Mouse (Mus musculus): Measurements from ENCODE around the gene Ppp1r14c. TPM values are rescaled to one million over a fixed set of nuclear protein-coding genes. Genes with fewer than 3 reads are reported as not detected.

Gene Ppp1r14c
- 46.0 and 62.9 TPM in 2 replicates for polyA plus RNA-seq (2014; fragmentation: Nextera tagmentation; extraction: Ambion mirVana)

- DNase-seq (ENCODE audit: low spot score) (peak; percentile 56), ATAC-seq (peak; percentile 89)
- Histone ChIP-seq H3K36me3 (ENCODE audit: control insufficient read depth, insufficient read depth, low read length) (no peaks in the 10 kb centered on the region), H3K9me3 (replicated peaks; ENCODE audit: control insufficient read depth, low read length) (no peaks in the 10 kb centered on the region), H3K4me3 (ENCODE audit: low read depth, low read length) (peak within 1 kb of the TSS; percentile 57), H3K4me1 (ENCODE audit: control insufficient read depth, insufficient read depth, low read length) (no peaks in the 10 kb centered on the region), H3K4me2 (ENCODE audit: low read length) (peak within 1 kb of the TSS; percentile 83), H3K27ac (ENCODE audit: low read depth, low read length) (peak within 1 kb of the TSS; percentile 59), H3K27me3 (replicated peaks; ENCODE audit: control insufficient read depth, insufficient read depth, low read length) (no peaks in the 10 kb centered on the region), H3K9ac (ENCODE audit: low read length) (peak within 1 kb of the TSS; percentile 68)
- under 1% methylated on average over 64 of the region's 74 CpGs for WGBS
These were observed at the start of gene Ppp1r14c for GRCm38 (mm10) chr10:3366036-3366869. TSS of gene Ppp1r14c (plus strand) at chr10:3366057.

- H3K27ac ChIP-seq (ENCODE audit: low read depth, low read length) = no peak overlapping the region
- no peaks in the 10 kb centered on the region for H3K36me3 ChIP-seq (ENCODE audit: control insufficient read depth, insufficient read depth, low read length)
- DNase-seq (ENCODE audit: low spot score) (no peak), ATAC-seq (no peak)
- 79% methylated on average over 2 of the region's 2 CpGs for WGBS
- H3K4me3 ChIP-seq (ENCODE audit: low read depth, low read length) = no peak overlapping the region
- H3K4me2 ChIP-seq (ENCODE audit: low read length) = no peak overlapping the region
- H3K27me3 ChIP-seq (replicated peaks; ENCODE audit: control insufficient read depth, insufficient read depth, low read length) = no peaks in the 10 kb centered on the region
- H3K9ac ChIP-seq (ENCODE audit: low read length) = no peak overlapping the region
- no peaks in the 10 kb centered on the region for H3K4me1 ChIP-seq (ENCODE audit: control insufficient read depth, insufficient read depth, low read length)
- peaks cover 4% of the 10 kb centered on the region; the same call in 1 of the 2 replicates for H3K9me3 ChIP-seq (replicated peaks; ENCODE audit: control insufficient read depth, low read length)
These were observed 44.5 kb upstream of the Ppp1r14c start for GRCm38 (mm10) chr10:3321406-3321805.

DNA sequence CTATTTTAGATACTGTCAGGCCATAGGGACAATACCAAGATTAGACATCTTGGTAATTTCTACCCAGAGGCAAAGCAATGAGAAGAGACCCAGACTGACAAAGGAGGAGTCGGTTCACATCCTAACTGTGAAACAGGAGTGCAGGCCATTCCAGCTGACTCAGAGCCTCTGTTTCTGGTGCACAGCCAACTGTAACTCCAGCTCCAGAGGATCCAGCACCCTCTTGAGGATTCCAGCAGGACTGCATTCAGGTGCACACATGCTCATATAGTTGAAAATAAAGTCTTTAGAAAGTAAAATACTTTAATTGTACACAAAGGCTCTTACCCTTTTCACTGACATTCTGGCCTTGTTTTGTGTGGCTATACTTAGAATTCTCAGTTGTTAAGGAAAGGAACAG is 40.4 kb upstream of the Ppp1r14c start:
- H3K36me3 ChIP-seq (ENCODE audit: control insufficient read depth, insufficient read depth, low read length) = no peaks in the 10 kb centered on the region
- no peak overlapping the region for H3K4me3 ChIP-seq (ENCODE audit: low read depth, low read length)
- 91% methylated on average over 1 of the region's 1 CpGs for WGBS
- H3K27ac ChIP-seq (ENCODE audit: low read depth, low read length) = no peak overlapping the region
- ATAC-seq = no peak
- no peak for DNase-seq (ENCODE audit: low spot score)
- H3K9me3 ChIP-seq (replicated peaks; ENCODE audit: control insufficient read depth, low read length) = peaks cover 4% of the 10 kb centered on the region; the same call in 1 of the 2 replicates
- H3K27me3 ChIP-seq (replicated peaks; ENCODE audit: control insufficient read depth, insufficient read depth, low read length) = no peaks in the 10 kb centered on the region
- H3K9ac ChIP-seq (ENCODE audit: low read length) = no peak overlapping the region
- no peak overlapping the region for H3K4me2 ChIP-seq (ENCODE audit: low read length)
- no peaks in the 10 kb centered on the region for H3K4me1 ChIP-seq (ENCODE audit: control insufficient read depth, insufficient read depth, low read length)

DNA sequence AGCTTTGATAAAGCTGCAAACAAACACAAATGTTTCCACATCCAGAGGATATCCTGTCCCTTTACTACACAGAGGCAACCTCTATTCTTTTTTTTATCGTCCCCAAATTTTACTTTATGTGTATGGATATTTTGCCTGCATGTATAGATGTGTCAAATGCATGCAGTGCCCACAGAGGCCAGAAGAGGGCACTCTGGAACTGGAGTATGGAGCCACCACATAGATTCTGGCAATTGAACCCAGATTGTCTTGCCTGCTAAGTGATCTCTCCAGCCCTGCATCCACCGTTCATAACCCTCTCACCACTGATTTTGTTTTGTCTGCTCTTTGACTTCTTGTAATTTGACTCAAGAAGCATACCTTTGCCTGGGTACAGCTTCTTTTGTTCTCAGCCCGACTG is 33.0 kb upstream of the Ppp1r14c start:
- Histone ChIP-seq H3K4me3 (ENCODE audit: low read depth, low read length) (no peak overlapping the region), H3K27me3 (replicated peaks; ENCODE audit: control insufficient read depth, insufficient read depth, low read length) (no peaks in the 10 kb centered on the region), H3K4me1 (ENCODE audit: control insufficient read depth, insufficient read depth, low read length) (no peaks in the 10 kb centered on the region), H3K36me3 (ENCODE audit: control insufficient read depth, insufficient read depth, low read length) (no peaks in the 10 kb centered on the region), H3K4me2 (ENCODE audit: low read length) (no peak overlapping the region), H3K9me3 (replicated peaks; ENCODE audit: control insufficient read depth, low read length) (no peaks in the 10 kb centered on the region), H3K27ac (ENCODE audit: low read depth, low read length) (no peak overlapping the region), H3K9ac (ENCODE audit: low read length) (no peak overlapping the region)
- WGBS = 34% methylated on average over 3 of the region's 3 CpGs
- ATAC-seq = peak; percentile 73; the same call in 1 of the 2 replicates
- DNase-seq (ENCODE audit: low spot score) = peak; percentile 87

DNA sequence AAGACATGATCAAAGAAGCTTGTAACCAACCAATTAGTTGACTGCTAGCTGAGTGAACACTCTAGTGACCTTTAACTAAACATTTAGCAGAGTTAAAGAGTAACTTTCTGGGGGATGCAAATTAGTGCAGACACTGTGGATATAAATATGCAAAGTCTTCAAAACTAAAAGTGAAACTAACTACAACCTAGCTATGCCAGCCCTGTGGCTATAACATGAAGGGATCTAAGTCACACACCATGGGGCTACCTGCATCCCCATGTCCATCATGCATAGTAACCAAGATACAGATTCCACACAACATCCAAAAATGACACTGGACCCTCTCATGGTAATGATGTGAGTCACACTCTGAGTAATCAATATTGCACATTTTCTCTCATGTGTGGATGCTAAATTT is 31.3 kb upstream of the Ppp1r14c start:
- H3K9ac ChIP-seq (ENCODE audit: low read length) = no peak overlapping the region
- no peaks in the 10 kb centered on the region for H3K4me1 ChIP-seq (ENCODE audit: control insufficient read depth, insufficient read depth, low read length)
- ATAC-seq (no peak), DNase-seq (ENCODE audit: low spot score) (no peak)
- no peak overlapping the region for H3K27ac ChIP-seq (ENCODE audit: low read depth, low read length)
- no peak overlapping the region for H3K4me3 ChIP-seq (ENCODE audit: low read depth, low read length)
- no peaks in the 10 kb centered on the region for H3K27me3 ChIP-seq (replicated peaks; ENCODE audit: control insufficient read depth, insufficient read depth, low read length)
- H3K4me2 ChIP-seq (ENCODE audit: low read length) = no peak overlapping the region
- no peaks in the 10 kb centered on the region for H3K9me3 ChIP-seq (replicated peaks; ENCODE audit: control insufficient read depth, low read length)
- H3K36me3 ChIP-seq (ENCODE audit: control insufficient read depth, insufficient read depth, low read length) = no peaks in the 10 kb centered on the region

DNA sequence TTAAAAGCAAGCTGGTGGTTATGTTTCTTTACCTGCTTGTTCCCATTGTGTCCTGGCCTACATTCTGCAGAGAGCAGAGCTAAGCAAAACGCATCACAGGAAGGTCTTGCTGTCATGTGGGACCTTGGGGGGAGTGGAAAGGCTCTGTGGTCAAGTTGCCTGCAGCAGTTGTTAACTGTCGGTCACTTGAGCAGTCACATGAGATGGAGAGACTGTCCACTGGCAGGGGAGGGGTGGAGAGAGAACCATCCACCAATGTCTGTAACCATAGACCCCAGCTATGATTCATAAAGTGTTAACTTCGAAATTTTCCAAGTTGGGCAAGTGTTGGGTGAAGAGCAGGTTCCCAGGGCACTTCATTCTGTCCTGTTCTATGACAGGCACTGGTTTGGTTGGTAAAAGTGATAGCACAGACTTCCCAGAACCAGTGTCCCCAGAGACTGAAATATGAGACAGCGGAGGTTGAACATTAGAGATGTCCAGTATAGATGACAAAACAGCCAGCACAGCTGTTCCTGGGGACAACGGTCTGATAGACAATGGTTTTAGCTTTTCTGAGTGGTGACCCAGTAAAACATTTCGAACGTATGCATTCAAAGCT is 29.0 kb upstream of the Ppp1r14c start:
- 77% methylated on average over 7 of the region's 7 CpGs for WGBS
- no peaks in the 10 kb centered on the region for H3K9me3 ChIP-seq (replicated peaks; ENCODE audit: control insufficient read depth, low read length)
- H3K4me1 ChIP-seq (ENCODE audit: control insufficient read depth, insufficient read depth, low read length) = no peaks in the 10 kb centered on the region
- no peak overlapping the region for H3K4me3 ChIP-seq (ENCODE audit: low read depth, low read length)
- no peak overlapping the region for H3K27ac ChIP-seq (ENCODE audit: low read depth, low read length)
- H3K4me2 ChIP-seq (ENCODE audit: low read length) = no peak overlapping the region
- DNase-seq (ENCODE audit: low spot score) (no peak), ATAC-seq (no peak)
- H3K36me3 ChIP-seq (ENCODE audit: control insufficient read depth, insufficient read depth, low read length) = no peaks in the 10 kb centered on the region
- H3K27me3 ChIP-seq (replicated peaks; ENCODE audit: control insufficient read depth, insufficient read depth, low read length) = no peaks in the 10 kb centered on the region
- H3K9ac ChIP-seq (ENCODE audit: low read length) = no peak overlapping the region

DNA sequence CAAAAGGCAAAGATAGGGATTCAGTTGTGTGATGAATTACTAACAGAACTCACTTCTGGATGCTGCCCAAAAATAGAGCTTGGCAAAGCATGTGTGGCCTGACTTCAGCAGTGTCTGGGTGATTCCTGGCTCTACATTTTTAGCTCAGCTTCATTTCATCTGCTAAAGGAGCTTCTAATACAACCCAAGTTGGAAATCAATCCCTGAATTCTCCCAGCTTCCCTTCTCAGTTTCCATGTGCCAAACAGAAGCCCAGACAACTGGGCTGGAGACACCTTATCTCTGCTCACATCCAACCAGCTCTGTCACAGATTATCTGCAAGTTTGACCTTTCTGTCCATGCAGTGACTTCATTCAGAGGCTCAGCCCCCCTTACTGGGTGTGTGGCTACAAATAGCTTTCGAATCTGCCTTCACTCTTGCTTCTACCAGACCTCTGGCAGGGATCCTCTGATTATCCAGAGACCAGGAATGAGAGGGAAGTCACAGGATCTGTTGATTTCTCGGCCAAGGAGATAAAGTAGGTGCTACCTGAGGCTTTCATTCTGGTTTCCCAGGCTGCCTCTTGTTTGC is 28.4 kb upstream of the Ppp1r14c start:
- H3K4me2 ChIP-seq (ENCODE audit: low read length) = no peak overlapping the region
- H3K9ac ChIP-seq (ENCODE audit: low read length) = no peak overlapping the region
- ATAC-seq (no peak), DNase-seq (ENCODE audit: low spot score) (peak; percentile 4)
- H3K36me3 ChIP-seq (ENCODE audit: control insufficient read depth, insufficient read depth, low read length) = no peaks in the 10 kb centered on the region
- 52% methylated on average over 2 of the region's 2 CpGs for WGBS
- no peaks in the 10 kb centered on the region for H3K9me3 ChIP-seq (replicated peaks; ENCODE audit: control insufficient read depth, low read length)
- H3K27me3 ChIP-seq (replicated peaks; ENCODE audit: control insufficient read depth, insufficient read depth, low read length) = no peaks in the 10 kb centered on the region
- H3K4me3 ChIP-seq (ENCODE audit: low read depth, low read length) = no peak overlapping the region
- H3K27ac ChIP-seq (ENCODE audit: low read depth, low read length) = no peak overlapping the region
- no peaks in the 10 kb centered on the region for H3K4me1 ChIP-seq (ENCODE audit: control insufficient read depth, insufficient read depth, low read length)

DNA sequence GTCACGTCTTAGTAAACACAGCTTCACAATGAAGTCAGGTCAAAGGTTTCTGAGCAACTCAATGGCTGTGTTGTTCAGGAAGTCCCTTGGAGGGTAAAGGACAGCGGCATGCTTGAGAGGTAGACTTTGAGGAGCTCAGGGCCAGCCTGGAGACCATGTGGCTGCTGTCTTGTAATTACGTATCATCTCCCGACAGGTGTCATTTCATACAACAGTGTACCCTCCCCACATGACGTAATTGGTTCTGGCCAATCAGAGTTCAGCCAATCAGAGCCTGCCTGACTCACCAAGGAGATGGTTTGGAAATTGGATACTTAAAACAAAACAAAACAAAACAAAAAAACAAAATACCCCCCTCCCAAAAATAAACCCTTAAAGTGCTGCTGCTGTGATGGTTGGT is 20.2 kb upstream of the Ppp1r14c start:
- Histone ChIP-seq H3K4me3 (ENCODE audit: low read depth, low read length) (no peak overlapping the region), H3K4me1 (ENCODE audit: control insufficient read depth, insufficient read depth, low read length) (no peaks in the 10 kb centered on the region), H3K27me3 (replicated peaks; ENCODE audit: control insufficient read depth, insufficient read depth, low read length) (no peaks in the 10 kb centered on the region), H3K36me3 (ENCODE audit: control insufficient read depth, insufficient read depth, low read length) (no peaks in the 10 kb centered on the region), H3K9me3 (replicated peaks; ENCODE audit: control insufficient read depth, low read length) (no peaks in the 10 kb centered on the region), H3K4me2 (ENCODE audit: low read length) (no peak overlapping the region), H3K27ac (ENCODE audit: low read depth, low read length) (no peak overlapping the region), H3K9ac (ENCODE audit: low read length) (no peak overlapping the region)
- no peak for DNase-seq (ENCODE audit: low spot score)
- ATAC-seq = no peak
- WGBS = 69% methylated on average over 5 of the region's 5 CpGs

GRCm38 (mm10) chr10:3359531-3359930 is 6.3 kb upstream of the Ppp1r14c start:
- no peak overlapping the region for H3K4me3 ChIP-seq (ENCODE audit: low read depth, low read length)
- no peaks in the 10 kb centered on the region for H3K4me1 ChIP-seq (ENCODE audit: control insufficient read depth, insufficient read depth, low read length)
- H3K9me3 ChIP-seq (replicated peaks; ENCODE audit: control insufficient read depth, low read length) = no peaks in the 10 kb centered on the region
- DNase-seq (ENCODE audit: low spot score) (no peak), ATAC-seq (no peak)
- no peaks in the 10 kb centered on the region for H3K36me3 ChIP-seq (ENCODE audit: control insufficient read depth, insufficient read depth, low read length)
- H3K9ac ChIP-seq (ENCODE audit: low read length) = no peak overlapping the region
- 39% methylated on average over 1 of the region's 1 CpGs for WGBS
- no peak overlapping the region for H3K27ac ChIP-seq (ENCODE audit: low read depth, low read length)
- H3K27me3 ChIP-seq (replicated peaks; ENCODE audit: control insufficient read depth, insufficient read depth, low read length) = no peaks in the 10 kb centered on the region
- H3K4me2 ChIP-seq (ENCODE audit: low read length) = no peak overlapping the region
